Mouse (Mus musculus): ENCODE measurements at regions not wholly inside any gene's neighbourhood (a gene's known extent, or its start where the extent isn't known, plus 50 kb on each side); places are given as distances from the start of the nearest gene placed in this dataset.
"Not testable (repeated sequence)": the region's sequence is repeated elsewhere in the genome, so short reads cannot be mapped to it uniquely, and the experiment has no call there.

DNA sequence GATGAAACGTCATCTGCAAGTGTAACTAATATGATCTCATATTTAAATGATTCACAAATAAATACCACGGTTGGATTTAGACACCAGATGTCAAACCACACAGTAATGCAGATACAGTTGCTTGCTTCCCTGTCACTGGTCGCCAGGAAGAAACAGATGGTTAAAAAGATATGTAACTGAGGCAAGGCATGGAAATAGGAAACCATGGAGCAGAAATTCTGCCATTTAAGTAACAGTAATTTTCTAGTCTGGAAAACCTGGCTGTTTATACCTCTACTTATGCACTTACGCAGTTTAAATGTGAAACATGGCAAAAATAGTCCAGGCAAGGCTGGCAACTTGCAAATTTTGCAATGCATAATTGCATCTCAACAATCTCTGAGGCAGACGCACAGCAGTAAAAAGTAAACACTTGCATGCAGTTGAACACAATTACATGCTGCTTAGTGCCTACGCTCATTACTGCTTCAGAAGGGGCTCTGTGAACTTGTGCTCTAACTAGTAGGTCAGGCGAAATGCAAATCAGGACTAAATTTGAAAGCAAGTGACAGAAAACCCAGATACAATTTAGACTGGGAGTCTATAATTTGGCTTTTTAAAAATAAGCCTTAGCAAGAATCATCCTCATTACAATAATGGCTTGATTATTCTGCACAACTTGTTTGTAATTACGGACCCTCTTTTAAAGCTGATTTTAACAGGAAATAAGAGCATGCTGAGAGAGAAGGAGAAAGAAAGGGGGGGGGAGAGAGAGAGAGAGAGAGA, 102.6 kb downstream of the Naa11 start:
- no peaks in the 10 kb centered on the region for H3K9me3 ChIP-seq (replicated peaks)
- H3K36me3 ChIP-seq = no peaks in the 10 kb centered on the region
- H3K27ac ChIP-seq = no peak overlapping the region
- no peak overlapping the region for H3K9ac ChIP-seq
- no peaks in the 10 kb centered on the region for H3K27me3 ChIP-seq
- no peak overlapping the region for H3K4me3 ChIP-seq (replicated peaks)
- WGBS = 78% methylated on average over 8 of the region's 8 CpGs
- H3K4me2 ChIP-seq = no peak overlapping the region
- no peak for ATAC-seq (replicated peaks; ENCODE audit: low FRiP score)
- H3K4me1 ChIP-seq = no peaks in the 10 kb centered on the region

DNA sequence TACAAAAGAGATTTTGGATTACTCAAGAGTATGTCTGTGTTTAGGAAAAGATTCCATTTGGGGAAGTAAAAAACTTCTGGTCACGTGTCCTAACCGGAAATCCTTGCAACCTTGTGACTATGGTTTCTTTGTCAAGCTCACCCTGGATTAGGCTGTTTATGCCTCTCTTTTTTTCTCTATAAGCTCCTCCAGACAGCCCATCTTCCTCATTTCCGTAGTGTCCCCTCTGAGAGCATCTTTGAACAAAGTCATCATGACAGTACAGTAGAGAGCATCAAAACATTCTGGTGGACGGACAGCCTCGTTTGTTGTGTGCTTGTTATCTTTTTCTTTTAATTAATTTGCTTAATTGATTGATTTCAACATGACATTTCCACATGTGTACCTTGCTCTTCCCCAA, 112.7 kb downstream of the Naa11 start:
- Histone ChIP-seq H3K4me1 (peaks cover 3% of the 10 kb centered on the region; the same call in 1 of the 2 replicates), H3K27me3 (no peaks in the 10 kb centered on the region), H3K27ac (no peak overlapping the region), H3K4me2 (no peak overlapping the region), H3K9ac (no peak overlapping the region), H3K36me3 (no peaks in the 10 kb centered on the region), H3K9me3 (replicated peaks) (no peaks in the 10 kb centered on the region), H3K4me3 (replicated peaks) (no peak overlapping the region)
- ATAC-seq (replicated peaks; ENCODE audit: low FRiP score) = no peak
- WGBS = 78% methylated on average over 5 of the region's 5 CpGs

DNA sequence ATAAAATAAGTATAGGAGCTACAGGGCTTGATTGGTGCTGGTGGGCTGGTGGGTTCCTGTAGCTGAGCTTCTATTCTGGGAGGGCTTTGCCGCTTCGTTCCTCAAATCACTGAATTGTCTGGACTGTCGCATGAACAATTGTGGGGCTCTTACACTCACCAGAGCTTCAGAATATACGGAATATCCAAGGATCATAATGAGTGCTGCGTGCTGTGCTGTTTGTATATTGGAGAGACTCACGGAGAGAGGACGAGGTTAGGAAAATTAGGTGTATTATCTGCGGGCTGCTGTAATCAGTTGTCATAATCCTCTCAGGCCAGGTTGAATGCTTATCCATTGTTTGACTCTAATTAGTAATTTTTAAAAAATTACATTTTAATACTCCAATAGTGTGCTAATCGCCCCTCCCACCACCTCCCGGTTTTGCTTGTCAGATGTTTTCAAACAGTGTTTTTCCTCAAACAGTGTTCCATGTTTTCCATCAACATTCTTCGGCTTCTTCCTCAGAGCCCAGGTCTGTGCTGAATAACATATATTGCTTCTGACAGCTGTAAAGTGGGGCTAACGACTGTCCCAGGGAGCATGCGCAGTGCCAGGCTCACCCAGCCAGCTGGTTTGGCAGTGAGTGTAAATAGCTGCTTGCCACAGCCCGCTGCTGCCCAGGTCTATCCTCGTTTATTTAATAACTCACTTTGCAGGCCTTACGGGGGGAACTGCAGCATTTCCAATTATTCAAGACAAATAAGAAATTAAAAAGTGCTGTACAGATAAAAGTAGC, 114.2 kb downstream of the Naa11 start:
- H3K4me3 ChIP-seq (replicated peaks) = no peak overlapping the region
- H3K36me3 ChIP-seq = no peaks in the 10 kb centered on the region
- no peak overlapping the region for H3K9ac ChIP-seq
- H3K27ac ChIP-seq = no peak overlapping the region
- peak overlapping the region; percentile 27; the same call in 1 of the 2 replicates for H3K4me2 ChIP-seq
- H3K27me3 ChIP-seq = no peaks in the 10 kb centered on the region
- no peaks in the 10 kb centered on the region; the same call in 1 of the 2 replicates for H3K9me3 ChIP-seq (replicated peaks)
- H3K4me1 ChIP-seq = peaks cover 3% of the 10 kb centered on the region; the same call in 1 of the 2 replicates
- ATAC-seq (replicated peaks; ENCODE audit: low FRiP score) = no peak
- 74% methylated on average over 16 of the region's 16 CpGs for WGBS

DNA sequence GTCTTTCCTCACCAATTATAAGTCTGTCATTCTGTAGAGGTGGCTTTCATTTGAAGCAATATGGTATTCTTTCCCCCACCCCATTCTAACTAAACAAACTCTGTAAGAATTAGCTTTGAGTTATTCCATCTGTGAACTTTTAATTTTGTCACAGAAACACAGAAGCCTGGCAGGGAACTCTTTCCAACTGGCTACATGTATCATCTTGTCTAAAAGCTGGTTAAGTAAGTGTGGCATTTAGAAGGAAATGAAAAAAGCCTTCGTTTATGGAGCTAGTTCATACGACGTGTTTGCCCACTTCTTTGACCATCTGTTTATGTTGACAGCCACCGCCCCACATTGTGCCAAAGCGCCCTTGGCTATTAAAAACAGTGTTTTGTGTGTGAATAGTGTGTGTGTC, 115.5 kb downstream of the Naa11 start:
- 79% methylated on average over 5 of the region's 5 CpGs for WGBS
- no peak overlapping the region for H3K4me2 ChIP-seq
- no peak for ATAC-seq (replicated peaks; ENCODE audit: low FRiP score)
- no peak overlapping the region for H3K9ac ChIP-seq
- peaks cover 3% of the 10 kb centered on the region; the same call in 1 of the 2 replicates for H3K4me1 ChIP-seq
- H3K9me3 ChIP-seq (replicated peaks) = no peaks in the 10 kb centered on the region; the same call in 1 of the 2 replicates
- H3K27ac ChIP-seq = no peak overlapping the region
- no peaks in the 10 kb centered on the region for H3K27me3 ChIP-seq
- no peak overlapping the region for H3K4me3 ChIP-seq (replicated peaks)
- no peaks in the 10 kb centered on the region for H3K36me3 ChIP-seq

DNA sequence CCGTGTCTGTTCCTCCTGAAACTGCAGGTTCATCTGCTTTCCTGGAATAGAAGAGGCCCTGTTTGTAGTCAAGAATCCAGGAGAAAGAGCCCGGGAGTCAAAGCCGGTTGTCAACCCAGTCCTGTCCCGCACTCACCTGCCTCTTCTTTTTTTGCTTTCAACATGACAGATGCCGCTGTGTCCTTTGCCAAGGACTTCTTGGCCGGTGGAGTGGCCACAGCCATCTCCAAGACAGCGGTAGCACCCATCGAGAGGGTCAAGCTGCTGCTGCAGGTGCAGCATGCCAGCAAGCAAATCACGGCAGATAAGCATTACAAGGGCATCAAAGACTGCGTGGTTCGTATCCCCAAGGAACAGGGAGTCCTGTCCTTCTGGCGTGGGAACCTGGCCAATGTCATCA, 127.5 kb downstream of the Naa11 start:
- H3K9me3 ChIP-seq (replicated peaks); H3K4me3 ChIP-seq (replicated peaks); H3K4me1 ChIP-seq; H3K9ac ChIP-seq; H3K27me3 ChIP-seq; H3K27ac ChIP-seq; H3K4me2 ChIP-seq; H3K36me3 ChIP-seq; ATAC-seq (replicated peaks; ENCODE audit: low FRiP score): not testable (repeated sequence)
- 86% methylated on average over 12 of the region's 12 CpGs for WGBS

DNA sequence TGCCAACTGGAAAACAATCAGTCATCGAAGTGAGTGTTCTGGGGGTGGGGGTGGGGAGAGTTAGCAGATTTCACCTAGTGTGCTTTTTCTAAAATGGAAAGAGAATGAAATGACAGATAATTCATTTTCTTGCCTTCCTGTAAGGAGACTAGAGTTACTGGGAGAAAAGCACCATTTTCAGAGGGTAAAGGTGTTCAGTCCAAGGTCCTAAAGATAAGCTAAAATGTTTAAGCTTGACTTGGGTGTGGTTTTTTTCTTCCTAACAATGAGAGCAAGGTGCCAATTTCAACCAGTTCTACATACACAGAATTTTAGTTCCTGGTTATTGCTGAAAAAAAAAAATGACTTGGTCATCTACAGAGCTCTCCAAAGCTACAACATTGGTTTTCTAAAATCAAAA, 135.1 kb downstream of the Naa11 start:
- Histone ChIP-seq H3K9me3 (replicated peaks) (no peaks in the 10 kb centered on the region), H3K27ac (no peak overlapping the region), H3K27me3 (no peaks in the 10 kb centered on the region), H3K4me3 (replicated peaks) (no peak overlapping the region), H3K36me3 (no peaks in the 10 kb centered on the region), H3K4me1 (no peaks in the 10 kb centered on the region), H3K4me2 (no peak overlapping the region), H3K9ac (no peak overlapping the region)
- 91% methylated on average over 1 of the region's 1 CpGs for WGBS
- ATAC-seq (replicated peaks; ENCODE audit: low FRiP score) = no peak

DNA sequence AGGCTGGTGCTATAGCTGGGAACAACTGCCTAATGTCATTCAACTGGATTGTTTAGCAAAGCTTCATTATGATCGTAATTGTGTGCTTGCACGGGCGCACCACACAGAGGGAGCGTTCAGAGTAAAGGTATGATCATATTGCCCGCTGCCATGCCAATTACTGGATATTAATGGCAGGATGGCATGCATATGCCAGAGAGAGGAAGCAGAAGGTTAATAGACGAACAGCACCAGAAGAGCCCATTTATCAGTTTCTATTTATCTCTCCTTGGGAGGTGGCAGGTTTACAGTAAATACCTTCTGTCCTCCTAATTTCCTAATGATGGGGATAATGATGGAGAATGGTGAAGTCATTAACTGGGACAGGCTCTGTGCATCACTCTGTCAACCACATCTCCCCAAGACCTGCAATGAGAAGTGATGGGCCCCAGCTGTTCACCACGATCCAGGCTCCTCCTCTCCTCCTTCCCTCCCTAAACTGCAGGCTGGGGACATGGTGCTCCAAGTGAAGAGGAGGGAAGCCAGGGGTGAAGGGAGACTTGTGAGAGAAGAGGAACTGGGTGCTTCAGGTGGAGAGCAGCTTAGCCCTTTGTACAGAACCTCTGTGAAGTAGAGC, 135.6 kb downstream of the Naa11 start:
- Histone ChIP-seq H3K4me3 (replicated peaks) (no peak overlapping the region), H3K9ac (no peak overlapping the region), H3K4me1 (no peaks in the 10 kb centered on the region), H3K36me3 (no peaks in the 10 kb centered on the region), H3K9me3 (replicated peaks) (no peaks in the 10 kb centered on the region), H3K27ac (no peak overlapping the region), H3K27me3 (no peaks in the 10 kb centered on the region), H3K4me2 (no peak overlapping the region)
- ATAC-seq (replicated peaks; ENCODE audit: low FRiP score) = no peak; the same call in 1 of the 2 replicates
- WGBS = 60% methylated on average over 7 of the region's 7 CpGs

DNA sequence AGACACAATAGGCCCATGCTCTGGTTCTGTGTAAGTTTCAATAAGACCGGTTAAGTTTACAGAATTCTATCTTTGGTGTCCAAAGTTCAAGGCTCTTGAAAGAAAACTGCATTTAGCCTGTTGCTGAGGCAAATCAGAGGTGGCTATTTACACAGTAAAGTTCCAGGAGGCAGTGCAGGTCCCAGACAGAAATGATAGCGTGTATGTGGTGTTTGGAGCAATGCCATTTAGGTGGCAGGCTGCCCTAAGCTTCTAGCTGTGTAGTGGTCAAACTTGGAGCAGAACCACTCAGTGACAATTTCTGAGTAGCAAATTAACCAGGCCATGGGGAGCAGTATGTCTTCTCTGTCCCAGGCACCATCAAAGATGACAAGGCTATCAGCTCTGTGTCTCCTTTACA, 125.5 kb upstream of the Paqr3 start:
- 86% methylated on average over 2 of the region's 2 CpGs for WGBS
- Histone ChIP-seq H3K36me3 (no peaks in the 10 kb centered on the region), H3K9me3 (replicated peaks) (no peaks in the 10 kb centered on the region), H3K27ac (no peak overlapping the region), H3K4me1 (no peaks in the 10 kb centered on the region), H3K9ac (no peak overlapping the region), H3K4me2 (no peak overlapping the region), H3K4me3 (replicated peaks) (no peak overlapping the region), H3K27me3 (no peaks in the 10 kb centered on the region)
- no peak for ATAC-seq (replicated peaks; ENCODE audit: low FRiP score)

DNA sequence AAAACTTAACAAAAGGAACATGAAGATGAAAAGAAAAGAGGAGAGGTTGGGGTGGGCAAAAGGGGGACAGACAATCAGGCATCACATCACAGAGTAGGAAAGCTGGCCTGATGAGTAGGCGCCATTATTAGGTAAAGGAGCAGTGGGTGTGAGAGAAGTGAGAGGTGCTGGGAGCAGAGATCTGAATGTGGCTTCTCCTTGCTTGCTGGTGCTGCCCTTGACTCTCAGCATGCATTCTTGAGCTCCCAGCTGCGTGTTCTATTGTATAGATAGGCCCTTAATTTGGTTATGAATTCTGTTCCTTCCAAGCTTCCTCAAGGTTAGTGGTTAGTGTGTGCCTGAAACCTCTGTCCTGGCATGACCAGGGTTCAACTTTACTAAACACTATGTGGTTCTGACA, 115.0 kb upstream of the Paqr3 start:
- ATAC-seq (replicated peaks; ENCODE audit: low FRiP score) = no peak
- Histone ChIP-seq H3K4me3 (replicated peaks) (no peak overlapping the region), H3K4me2 (no peak overlapping the region), H3K27me3 (no peaks in the 10 kb centered on the region), H3K9me3 (replicated peaks) (no peaks in the 10 kb centered on the region), H3K27ac (no peak overlapping the region), H3K4me1 (no peaks in the 10 kb centered on the region), H3K9ac (no peak overlapping the region), H3K36me3 (no peaks in the 10 kb centered on the region)
- WGBS = 39% methylated on average over 2 of the region's 2 CpGs

DNA sequence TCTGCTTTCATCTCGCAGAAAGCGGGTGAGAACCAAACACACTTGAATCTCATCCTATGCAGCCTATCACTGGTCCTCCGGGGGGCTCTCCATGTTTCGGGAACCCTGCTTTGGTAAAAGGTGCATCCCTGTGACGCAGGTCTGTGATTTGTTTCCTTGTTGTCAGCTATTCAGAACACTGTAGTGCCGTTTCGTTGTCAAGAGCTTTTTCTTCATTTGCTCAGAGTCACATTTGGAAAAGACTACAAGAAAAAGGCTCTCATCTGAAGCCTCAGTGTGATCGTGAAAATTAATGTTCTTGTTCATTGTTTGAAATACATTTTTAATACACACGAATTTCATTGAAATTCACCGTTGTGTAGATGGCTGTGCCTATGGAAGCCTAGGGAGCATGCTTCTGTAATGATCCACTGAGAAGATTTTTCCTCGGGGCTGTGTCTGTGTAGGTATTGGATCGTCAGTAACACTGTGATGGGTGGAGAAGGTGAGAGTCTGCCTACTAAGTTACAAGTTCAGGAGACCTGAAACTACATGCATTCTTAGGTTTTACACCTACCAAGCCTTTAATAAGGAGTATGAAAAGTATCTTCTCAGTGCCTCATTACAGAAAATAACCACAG, 112.0 kb upstream of the Paqr3 start:
- ATAC-seq (replicated peaks; ENCODE audit: low FRiP score) = no peak
- WGBS = 83% methylated on average over 12 of the region's 12 CpGs
- no peak overlapping the region for H3K4me2 ChIP-seq

DNA sequence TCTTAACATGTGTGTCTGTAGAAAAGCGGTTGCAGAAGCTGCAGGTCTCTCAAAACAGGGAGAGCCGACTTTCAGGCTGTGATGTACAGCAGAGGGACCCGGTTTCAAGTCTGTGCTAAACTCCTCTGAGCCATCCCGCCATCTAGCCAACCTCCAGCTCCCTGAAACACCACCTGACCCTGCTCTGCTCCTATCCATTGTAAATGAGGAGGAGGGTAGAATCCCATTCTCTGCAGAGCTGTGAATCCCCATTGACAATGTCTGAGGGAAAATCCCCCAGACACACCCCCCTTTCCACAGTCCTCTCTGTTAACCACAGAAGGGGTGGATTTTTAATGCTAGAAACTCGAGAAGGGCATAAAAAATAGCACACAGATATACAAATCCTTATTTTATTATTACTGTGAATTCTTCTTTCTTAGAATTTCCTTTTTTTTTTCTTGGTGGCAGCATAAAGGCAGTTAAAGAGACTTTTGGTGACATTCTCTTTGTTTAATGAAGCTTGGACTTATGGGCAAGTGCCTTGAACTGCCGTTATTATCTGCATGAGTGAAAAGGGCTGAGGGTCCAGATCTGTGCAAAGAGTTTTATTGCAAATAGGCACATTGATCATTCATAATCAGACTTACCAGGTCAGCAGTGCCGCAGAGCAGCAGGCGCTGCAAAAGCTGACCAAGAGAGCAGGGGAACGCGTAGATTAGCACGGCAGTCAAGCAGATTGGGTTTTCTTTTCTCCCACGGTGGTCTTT, 111.3 kb upstream of the Paqr3 start:
- 0 out of 2 replicates have a peak, but pooled peaks have one; percentile 46 for ATAC-seq (replicated peaks; ENCODE audit: low FRiP score)
- Histone ChIP-seq H3K9ac (no peak overlapping the region), H3K27ac (no peak overlapping the region), H3K4me1 (no peaks in the 10 kb centered on the region), H3K9me3 (replicated peaks) (no peaks in the 10 kb centered on the region), H3K36me3 (no peaks in the 10 kb centered on the region), H3K27me3 (no peaks in the 10 kb centered on the region), H3K4me2 (no peak overlapping the region), H3K4me3 (replicated peaks) (no peak overlapping the region)
- WGBS = 62% methylated on average over 12 of the region's 12 CpGs

More for the DNA sequence above, 112.0 kb upstream of the Paqr3 start:
- Histone ChIP-seq H3K36me3 (no peaks in the 10 kb centered on the region), H3K4me1 (no peaks in the 10 kb centered on the region), H3K4me3 (replicated peaks) (no peak overlapping the region), H3K27ac (no peak overlapping the region), H3K9ac (no peak overlapping the region), H3K9me3 (replicated peaks) (no peaks in the 10 kb centered on the region), H3K27me3 (no peaks in the 10 kb centered on the region)
